Mouse (Mus musculus): ENCODE data around the gene Cyb561d1.
A peak's percentile ranks its signal among the peaks of the same experiment; 100 is the strongest.

Cyb561d1 gene

DNA sequence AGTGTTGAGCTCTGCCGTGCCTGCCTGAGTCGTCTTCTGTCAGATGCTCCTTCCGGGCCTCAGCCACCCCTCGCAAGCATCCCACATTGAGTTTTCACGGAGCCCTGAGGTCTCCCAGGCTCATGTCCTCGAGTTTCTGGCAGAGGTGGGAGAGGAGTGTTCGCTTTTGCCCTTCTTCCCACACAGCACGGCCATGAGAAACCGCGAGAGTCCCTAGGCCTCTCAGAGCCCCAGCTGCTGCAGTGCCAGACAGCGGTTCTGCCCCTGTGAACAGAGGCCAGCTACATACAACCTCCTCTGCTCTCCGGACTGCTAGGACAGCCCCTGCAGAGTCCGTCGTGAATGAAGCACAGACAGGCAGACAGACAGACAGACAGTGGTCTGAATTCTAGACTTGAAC lies 33.5 kb downstream of the Cyb561d1 start:
- no peak for ATAC-seq (ENCODE audit: low TSS enrichment)

DNA sequence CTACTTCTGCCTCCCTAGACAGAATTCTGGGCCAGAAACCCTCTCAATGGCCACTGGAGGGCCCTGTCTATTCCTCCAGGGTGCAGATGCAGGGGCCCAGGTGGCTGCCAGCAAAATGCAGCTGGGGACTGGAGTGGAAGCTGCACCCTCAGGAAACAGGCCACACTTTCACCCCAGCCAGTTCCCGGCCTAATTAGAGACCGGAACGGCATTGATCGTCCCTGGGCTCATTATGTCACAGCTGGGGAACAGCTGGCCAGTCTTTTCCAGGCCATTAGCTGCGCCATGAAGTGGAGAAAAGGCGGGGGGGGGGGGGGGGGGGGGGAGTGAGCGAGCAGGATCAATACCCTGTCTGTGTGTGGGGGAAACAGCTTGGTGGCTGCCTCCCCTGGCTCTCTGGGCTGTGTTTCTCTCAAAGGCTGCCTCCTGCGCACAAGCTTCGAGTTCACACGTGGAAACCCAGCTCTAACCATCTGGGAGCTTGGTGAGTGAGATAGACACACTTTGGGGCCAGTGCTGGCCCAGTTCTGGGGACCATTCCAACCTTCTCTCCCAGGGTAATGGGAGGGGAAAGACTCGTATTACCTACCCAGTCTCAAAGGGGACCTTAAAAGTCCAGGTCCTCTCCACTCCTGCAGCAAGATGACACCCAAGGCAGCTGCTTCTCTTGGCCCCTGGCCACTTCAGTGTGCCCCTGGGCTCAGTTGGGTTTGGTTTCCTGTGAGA lies 34.4 kb downstream of the Cyb561d1 start:
- peak; percentile 57 for ATAC-seq (ENCODE audit: low TSS enrichment)

DNA sequence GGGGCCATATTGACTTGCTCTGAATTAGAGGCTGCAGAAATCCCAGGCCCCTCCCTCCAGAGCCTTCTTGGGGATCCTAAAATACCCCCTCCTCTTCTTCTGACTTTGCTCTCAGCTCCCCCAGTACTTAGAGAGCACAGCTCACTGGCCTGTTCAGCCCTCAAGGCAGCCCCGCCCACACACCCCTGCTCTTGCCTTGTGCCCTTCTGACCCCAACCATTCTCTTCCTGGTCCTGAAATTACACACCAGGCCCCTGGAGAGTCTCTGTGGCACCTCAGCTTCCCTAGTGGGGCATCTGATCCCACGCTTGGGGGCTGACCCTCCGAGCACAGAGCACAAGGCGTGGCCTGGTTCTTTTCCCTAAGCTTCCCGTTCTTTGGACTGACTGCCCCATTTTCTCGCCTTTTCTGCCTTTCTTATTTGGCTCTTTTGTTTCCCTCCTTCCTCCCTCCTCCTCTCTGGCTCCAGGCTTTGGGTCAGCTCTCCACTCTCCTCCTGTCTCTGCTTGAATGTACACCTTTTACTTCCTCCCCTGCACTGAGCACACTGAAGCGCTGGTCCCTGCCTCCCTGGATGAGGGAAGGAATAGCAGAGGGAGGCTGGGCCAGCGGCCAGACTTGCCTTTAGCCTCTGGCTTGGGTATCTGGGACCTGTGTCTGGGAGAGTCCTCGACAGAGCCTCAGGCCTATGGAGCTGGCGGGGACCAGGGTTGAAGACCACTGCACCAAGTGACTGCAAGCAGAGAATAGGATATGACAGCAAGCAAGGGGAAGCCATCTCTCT lies 35.3 kb downstream of the Cyb561d1 start:
- no peak for ATAC-seq (ENCODE audit: low TSS enrichment)

GRCm38 (mm10) chr3:108164807-108165206 lies 36.2 kb downstream of the Cyb561d1 start:
- ATAC-seq (ENCODE audit: low TSS enrichment), result peak; percentile 71

- ATAC-seq (ENCODE audit: low TSS enrichment), result no peak
These were observed 36.9 kb downstream of the Cyb561d1 start for GRCm38 (mm10) chr3:108164091-108164490.

DNA sequence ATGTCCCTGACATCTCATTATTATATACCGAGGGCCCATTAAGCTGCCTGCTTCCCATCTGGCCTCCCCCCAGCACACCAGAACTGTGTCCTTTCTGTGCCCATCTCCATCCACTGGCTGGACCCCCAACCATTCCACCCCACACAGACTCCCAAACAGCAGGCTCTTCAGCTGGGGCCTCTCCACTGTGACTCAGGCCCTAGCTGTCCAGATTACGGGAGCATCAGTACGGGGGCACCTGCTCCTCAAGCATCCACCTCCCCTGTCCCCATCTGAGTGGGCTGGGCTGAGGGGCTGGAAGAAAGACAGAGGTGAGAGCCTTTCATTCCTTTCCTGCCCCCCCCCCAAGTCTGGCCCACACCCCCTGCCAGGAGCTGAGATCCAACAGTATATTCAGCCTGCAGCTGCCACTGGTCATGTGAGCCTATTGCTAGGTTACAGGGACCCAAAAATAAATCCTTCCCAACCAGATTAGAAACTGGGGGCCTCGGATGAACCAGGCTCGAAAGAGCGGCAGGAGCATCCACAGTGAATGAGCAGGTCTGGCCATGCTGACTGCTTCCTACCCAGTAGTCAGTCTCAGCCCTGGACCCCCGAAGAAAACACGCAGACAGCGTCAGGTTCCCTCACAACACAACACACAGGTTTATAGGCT lies 42.5 kb downstream of the Cyb561d1 start:
- ATAC-seq (ENCODE audit: low TSS enrichment), result peak; percentile 85

GRCm38 (mm10) chr3:108154656-108155055 lies 46.4 kb downstream of the Cyb561d1 start, which contains the start of gene Gpr61:
Gene Gpr61 (minus strand): TSS chr3:108154882.
- ATAC-seq (ENCODE audit: low TSS enrichment), result peak; percentile 83

GRCm38 (mm10) chr3:108152290-108152689 lies 48.7 kb downstream of the Cyb561d1 start:
- no peak for ATAC-seq (ENCODE audit: low TSS enrichment)

DNA sequence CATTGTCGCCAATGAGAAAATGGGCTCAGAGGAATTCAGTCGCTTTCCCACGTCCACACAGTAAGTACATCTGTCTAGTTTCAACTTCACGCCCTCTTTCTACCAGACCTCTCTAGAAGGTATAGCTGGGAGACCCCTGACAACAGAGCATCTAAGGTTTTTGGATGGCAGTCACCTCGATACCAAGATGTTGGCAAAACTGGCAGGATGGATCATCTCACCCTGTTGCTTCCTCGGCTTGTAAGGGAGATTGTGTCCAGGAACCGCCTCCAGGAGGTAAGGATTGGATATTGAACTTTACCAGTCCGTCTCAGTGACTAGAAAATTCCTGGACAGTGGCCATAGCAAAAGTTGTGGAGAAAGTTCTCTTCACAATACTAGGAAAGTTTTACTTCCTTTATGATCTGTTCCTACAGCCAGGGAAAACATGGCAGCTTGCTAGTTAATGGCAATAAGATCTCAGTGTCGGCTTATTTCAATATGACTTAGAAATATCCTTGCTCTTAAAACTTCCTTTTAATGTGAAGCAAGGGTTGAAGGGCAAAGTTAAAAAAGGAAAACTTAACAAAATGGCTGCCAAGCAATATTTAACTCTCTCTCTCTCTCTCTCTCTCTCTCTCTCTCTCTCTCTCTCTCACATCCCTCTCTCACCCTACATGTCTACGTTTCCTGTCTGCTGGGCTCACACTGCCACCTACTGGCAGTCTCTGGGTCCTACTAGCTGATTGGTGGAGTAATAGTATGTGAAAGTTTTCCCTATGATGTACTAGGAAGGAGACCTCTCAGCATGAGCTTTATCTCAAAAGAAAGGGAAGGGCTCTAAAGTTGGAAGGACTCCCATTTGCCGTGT lies 53.4 kb downstream of the Cyb561d1 start:
- peak; percentile 58; the same call in 1 of the 2 replicates for ATAC-seq (ENCODE audit: low TSS enrichment)

DNA sequence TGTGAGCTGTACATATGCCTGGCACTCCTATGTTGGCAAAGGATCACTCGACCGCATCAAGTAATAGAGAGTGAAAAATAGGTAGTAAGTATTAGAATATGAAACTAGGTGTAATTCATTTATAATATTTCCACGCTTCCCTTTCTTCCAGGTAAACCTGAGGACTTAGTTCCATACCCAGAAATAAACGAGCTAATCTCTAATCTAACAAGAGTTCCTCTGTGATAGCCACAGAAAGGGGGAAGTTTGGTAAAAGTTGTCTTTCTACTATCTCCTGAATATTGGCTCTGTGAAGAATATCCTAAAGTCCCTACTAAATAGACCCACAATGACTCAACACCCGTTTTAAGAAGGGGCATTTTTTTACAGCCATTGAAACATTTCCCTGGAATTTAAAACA lies 54.3 kb downstream of the Cyb561d1 start:
- no peak for ATAC-seq (ENCODE audit: low TSS enrichment)

Data from frontal cortex, adult (tissue).